Mouse (Mus musculus): Measurements from ENCODE around the gene Fam196b.

The Fam196b gene

GRCm38 (mm10) chr11:34314534-34315379 is at the start of gene Fam196b:
TSS of gene Fam196b (plus strand) at chr11:34314822.
- DNase-seq: peak in 1 of 2 experiments; percentile 3

- DNase-seq: no peak
Measured at GRCm38 (mm10) chr11:34272016-34272415, 42.6 kb upstream of the Fam196b start.

GRCm38 (mm10) chr11:34275941-34276340 is 38.7 kb upstream of the Fam196b start:
- DNase-seq: no peak

GRCm38 (mm10) chr11:34276363-34277046 is 38.1 kb upstream of the Fam196b start:
- no peak for DNase-seq

- DNase-seq: no peak
Measured at GRCm38 (mm10) chr11:34277047-34277445, 37.6 kb upstream of the Fam196b start.

- no peak for DNase-seq
Measured at GRCm38 (mm10) chr11:34284124-34284808, 30.4 kb upstream of the Fam196b start.

GRCm38 (mm10) chr11:34290265-34290664 is 24.4 kb upstream of the Fam196b start:
- DNase-seq: no peak

GRCm38 (mm10) chr11:34290708-34291107 is 23.9 kb upstream of the Fam196b start:
- DNase-seq: no peak

- no peak for DNase-seq
Measured at GRCm38 (mm10) chr11:34291304-34291703, 23.3 kb upstream of the Fam196b start.

- no peak for DNase-seq
Measured at GRCm38 (mm10) chr11:34297698-34298378, 16.8 kb upstream of the Fam196b start.

- DNase-seq: no peak
Measured at GRCm38 (mm10) chr11:34299550-34299949, 15.1 kb upstream of the Fam196b start.

- DNase-seq: no peak
Measured at GRCm38 (mm10) chr11:34300064-34300463, 14.6 kb upstream of the Fam196b start.

- DNase-seq: no peak
Measured at GRCm38 (mm10) chr11:34306231-34306630, 8.4 kb upstream of the Fam196b start.

- no peak for DNase-seq
Measured at GRCm38 (mm10) chr11:34308731-34309130, 5.9 kb upstream of the Fam196b start.

- no peak for DNase-seq
Measured at GRCm38 (mm10) chr11:34309360-34309759, 5.3 kb upstream of the Fam196b start.

- no peak for DNase-seq
Measured at GRCm38 (mm10) chr11:34311717-34312116, 2.9 kb upstream of the Fam196b start.

- DNase-seq: no peak
Measured at GRCm38 (mm10) chr11:34312208-34312607, 2.4 kb upstream of the Fam196b start.

GRCm38 (mm10) chr11:34315383-34315782 is 761 bp downstream of the Fam196b start:
- no peak for DNase-seq

GRCm38 (mm10) chr11:34316176-34316575 is 1.6 kb downstream of the Fam196b start:
- DNase-seq: no peak

GRCm38 (mm10) chr11:34317001-34317400 is 2.4 kb downstream of the Fam196b start:
- DNase-seq: no peak

- DNase-seq: no peak
Measured at GRCm38 (mm10) chr11:34319282-34319681, 4.7 kb downstream of the Fam196b start.

- DNase-seq: no peak
Measured at GRCm38 (mm10) chr11:34323664-34324063, 9.0 kb downstream of the Fam196b start.
